Mouse (Mus musculus) erythroblast, embryonic 14.5 days (primary cell): ENCODE results near the gene Akr1b8.

Experiments used
- GATA1 ChIP-seq: IDR thresholded peaks from 2 replicates; pipeline ENCODE4 v1.6.1; 2012; ENCODE audit warnings: low read length, inconsistent platforms, mixed read lengths
- TAL1 ChIP-seq: IDR thresholded peaks from 3 replicates; pipeline ENCODE4 v1.6.1; 2012; ENCODE audit warnings: low read length, inconsistent platforms, mixed read lengths

- TF ChIP-seq TAL1: no peak
- no peak for TF ChIP-seq GATA1
These were observed 62.6 kb downstream of the Akr1b8 start for GRCm38 (mm10) chr6:34416521-34416920.
